Mouse (Mus musculus) WW6 (cell line): ENCODE data around the gene Tbc1d25.

ENCODE experiments used
- DNase-seq: peaks from one replicate; pipeline ENCODE4 v3.0.0-alpha.2; 2013; ENCODE audit warnings: low read depth, low spot score

The Tbc1d25 gene

DNA sequence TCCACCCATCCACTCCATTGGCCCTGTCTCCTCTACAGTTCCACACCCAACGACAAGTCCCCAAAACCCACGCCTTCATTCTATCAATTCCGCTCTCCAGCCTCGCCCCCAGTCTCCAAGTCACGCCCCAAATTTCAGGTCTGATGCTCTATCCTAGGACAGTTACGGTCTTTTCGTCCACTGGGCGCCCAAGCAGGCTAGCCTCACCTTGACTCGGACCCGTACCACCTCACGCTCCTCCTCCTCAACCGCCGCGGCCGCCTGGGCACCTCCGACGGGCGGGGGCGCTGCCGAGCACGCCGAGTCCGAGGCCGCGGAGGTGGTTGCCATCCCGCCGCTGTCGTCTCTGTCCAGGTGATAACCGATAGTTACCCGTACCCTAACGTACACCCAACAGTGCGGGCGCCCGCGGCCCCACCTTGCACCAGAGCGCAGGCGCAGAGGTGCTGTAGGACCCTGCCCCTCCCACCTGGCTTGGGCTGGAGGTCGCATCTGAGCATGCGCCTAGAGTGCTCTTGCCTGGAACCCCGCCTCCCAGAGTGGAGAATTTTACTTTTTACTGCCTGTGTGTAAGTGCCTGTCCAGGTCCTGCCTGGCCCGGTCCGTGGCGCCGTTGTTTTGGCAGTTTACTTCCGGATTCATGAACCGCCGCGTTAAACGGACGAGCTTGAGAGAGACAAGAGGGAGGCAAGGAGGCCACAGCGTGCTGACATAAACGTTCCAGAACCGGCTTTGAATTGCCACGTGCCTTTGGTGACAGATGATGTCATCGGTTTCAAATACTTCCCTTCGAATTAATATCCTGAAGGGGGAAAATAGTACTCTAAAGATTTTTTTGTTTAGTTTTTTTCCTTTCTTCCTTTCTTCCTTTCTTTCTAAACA lies at the start of gene Tbc1d25:
Tbc1d25 (minus strand) TSS at position 678 of the 882 bp plus-strand sequence.
- peak; percentile 71 for DNase-seq

DNA sequence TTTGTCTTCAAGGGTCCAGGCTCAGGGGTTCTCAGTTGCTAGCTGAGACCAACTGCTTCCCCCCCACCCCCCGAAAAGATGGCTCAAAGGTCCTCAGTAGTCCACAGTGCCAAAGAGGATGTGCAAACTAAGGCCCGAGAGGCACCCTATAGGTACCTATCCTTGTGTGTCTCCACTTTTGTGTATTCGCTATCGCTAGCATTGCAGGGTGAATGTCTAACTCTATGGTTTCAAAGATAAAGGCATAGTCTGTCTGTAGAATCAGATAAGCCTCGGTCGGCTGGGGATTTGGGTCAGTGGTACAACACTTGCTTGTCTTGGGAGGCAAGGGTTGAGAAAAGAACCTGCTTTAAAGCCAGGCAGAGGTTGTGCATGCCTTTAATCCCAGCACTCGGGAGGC lies 47.5 kb upstream of the Tbc1d25 start:
- DNase-seq, result no peak

DNA sequence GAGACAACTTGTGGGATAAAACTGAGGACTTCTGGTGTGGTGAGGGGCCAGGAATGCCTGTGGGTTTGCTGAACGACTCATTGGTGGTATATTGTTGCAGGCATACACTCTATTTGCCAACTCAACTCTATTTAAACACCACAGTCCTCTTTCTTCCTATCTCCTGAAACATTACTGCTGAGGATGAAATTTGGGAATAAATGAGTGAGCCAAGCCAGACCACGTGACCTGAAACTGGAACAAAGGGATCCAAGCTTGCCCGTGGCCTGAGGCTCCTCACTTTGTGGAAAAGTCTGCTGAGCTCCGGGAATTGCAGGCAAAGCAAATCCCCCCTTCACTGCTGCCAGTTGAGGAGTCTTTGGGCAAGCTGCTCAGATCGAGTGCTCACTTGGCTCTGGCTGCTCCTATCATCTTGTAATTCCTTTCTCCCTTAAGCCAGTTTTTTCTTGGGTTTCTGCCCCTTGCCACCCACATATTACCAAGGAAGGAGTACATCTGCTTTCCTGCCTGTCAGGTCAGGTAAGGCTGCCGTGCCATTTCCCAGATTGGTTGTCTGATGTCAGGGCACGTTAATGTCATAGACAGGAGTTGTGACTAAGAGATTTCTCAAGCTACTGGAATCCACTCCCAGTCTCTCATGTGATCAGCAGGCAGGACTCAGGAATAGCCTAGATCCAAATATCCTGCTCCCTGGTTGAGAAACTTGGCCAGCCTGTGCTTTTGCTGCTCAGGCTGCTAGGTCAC lies 46.9 kb upstream of the Tbc1d25 start:
- no peak for DNase-seq

DNA sequence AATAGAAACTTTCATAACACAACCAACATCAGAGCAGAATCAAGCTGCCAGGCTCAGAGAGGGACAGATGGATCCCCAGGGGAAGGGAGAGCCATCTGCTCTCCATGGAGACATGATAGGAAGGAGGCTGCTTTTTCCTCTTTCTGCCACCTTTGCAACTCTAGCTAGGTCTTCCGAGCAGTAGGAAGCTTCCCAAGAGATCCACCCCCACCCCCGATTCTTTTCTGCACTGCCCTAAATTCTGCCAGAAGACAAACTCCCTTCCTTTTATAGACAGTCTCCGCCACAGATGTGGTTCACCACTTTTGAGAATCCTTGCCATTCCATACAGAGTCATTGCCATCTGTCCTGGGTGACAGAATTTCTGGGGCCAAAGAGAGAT lies 46.3 kb upstream of the Tbc1d25 start:
- DNase-seq, result no peak

DNA sequence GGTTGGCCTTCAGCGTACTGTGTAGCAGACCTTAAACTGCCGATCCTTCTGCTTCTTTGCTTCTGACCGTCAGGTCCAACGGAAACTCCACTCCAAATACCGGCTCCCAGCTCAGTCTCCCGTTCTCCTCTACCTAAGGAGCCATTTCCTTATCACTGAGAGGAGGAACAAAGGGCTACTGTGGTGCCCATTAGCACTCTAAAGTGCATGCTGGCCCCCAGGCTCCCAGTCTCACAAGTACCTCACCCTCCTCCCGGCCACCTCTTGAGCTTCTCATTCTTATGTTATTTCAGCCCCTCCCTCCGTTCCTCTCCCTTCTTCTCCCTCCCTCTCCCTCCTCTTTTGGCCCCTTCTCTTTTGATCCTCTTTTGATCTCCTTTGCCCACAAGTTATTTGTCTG lies 43.7 kb upstream of the Tbc1d25 start:
- DNase-seq, result peak; percentile 55

DNA sequence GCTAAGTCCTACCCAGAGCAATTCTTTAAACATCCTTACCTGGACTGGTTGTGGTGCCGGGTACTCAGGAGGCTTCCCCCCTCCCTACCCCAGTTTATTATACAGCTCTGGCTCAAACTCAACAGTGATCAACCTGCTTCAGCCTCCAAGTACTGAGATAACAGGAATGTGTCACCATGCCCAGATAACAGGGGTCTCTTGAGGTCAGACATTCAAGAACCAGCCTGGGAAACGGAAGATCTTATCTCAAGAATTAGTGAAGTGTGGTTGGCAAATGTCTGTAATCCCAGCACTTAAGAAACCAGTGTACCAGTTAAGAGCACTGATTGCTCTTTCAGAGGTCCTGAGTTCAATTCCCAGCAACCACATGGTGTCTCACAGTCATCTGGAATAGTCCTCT lies 42.1 kb upstream of the Tbc1d25 start:
- DNase-seq, result no peak

DNA sequence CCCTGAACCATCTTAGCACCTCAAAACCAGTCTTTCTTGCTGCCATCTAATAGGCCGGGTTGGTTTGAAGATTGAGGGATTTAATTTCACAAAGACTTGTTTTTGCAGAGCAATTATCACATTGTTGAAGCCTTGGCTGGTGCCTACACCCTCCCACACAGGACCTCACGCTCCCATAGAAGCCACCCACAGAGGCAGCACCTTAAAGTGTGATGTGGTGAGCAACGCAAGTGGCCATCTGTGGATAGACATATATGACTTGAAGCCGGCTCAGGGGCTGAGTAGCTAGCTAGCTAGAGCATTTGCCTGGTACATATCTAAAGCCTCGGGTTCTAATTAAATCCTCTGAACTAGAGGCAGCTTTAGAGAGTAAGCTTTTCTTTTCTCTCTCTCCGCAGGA lies 41.4 kb upstream of the Tbc1d25 start:
- no peak for DNase-seq

DNA sequence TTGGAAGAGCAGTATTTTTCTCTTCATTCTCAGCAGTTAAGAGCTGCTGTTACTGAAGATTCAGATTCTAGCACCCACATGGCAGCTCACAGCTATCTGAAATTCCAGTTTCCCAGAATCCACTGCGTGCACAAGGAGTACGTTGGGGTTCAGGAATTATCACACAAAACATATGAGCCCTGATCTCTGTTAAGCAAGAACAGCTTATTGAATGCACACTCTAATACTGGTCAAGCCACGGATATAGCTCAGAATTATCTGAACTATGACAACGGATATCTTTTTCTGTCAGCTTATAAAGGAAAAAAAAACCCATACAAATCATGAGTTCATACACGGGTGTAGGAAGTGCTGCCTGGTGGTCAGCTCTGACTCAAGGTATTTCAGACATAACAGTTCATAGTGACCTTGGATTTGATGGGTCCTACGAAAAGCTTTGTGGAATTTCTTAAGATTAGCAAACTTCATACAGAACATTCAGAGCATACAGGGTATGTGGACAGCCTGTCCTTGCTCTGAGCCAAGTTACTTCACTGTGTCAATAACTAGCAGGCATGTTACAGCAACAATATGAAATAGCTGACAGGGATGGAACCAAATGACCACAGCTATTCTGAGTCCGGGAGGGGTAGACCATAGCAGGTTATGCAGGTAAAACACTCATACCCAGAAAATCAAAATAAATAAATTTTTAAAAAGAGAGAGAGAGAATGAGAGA lies 35.7 kb upstream of the Tbc1d25 start:
- DNase-seq, result no peak

DNA sequence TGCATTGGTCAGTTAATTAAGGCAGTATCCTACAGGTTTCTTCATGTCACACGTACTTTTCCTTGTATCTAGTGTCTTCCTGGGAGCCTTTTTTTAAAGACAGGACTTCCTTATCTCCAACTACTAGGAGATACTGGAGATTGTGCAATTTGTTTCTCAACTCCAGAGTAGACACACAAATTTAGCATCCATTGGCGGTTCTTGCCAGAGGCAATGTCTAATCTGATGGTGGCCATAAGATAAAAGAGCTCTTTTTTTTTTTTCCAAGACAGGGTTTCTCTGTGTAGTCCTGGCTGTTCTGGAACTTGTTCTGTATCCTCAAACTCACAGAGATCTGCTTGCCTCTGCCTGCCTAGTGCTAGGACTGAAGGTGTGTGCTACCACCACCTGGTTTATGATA lies 33.7 kb upstream of the Tbc1d25 start:
- DNase-seq, result no peak

DNA sequence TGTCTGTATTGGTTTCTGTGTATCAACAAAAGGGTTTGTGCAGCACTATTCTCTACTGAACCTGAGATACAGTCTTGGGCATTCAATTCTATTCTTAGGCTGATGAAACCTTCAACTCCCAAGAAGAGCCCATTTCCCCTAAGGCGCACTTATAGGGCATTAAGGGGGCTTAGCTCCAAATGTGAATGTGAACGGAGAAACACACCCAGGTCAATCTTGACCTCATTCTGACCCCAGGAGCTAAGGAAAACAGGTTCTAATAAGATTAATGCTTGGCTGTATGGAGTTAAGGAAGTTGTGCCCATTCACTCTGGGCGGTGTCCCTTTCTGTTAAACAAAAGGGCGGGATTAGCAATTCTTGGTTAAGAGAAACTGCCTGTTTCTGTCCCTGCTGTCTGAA lies 31.2 kb upstream of the Tbc1d25 start:
- no peak for DNase-seq

DNA sequence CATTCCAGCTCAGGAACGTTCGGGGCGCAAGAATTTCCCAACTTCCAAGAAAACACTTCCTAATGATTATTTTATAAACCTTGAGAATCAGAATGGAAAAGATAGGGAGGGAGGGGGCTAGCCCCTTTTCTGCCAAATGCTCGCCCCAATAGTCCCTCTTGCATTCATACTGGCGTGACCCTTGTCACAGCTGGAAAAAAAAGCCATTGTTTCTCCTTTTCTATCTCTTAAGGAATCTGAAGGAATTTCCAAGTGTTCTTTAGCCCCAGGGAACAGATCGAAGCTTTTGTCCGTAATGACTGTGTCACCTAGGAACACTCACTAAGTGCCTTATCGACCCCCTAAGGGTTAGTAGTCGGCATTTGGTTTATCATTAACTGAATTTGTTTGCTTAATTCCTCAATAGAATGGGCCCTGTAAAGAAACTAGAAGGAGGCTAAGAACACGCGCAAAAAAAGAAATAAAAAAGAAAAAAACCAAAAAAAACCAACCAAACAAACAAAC lies 30.8 kb upstream of the Tbc1d25 start:
- DNase-seq, result no peak

DNA sequence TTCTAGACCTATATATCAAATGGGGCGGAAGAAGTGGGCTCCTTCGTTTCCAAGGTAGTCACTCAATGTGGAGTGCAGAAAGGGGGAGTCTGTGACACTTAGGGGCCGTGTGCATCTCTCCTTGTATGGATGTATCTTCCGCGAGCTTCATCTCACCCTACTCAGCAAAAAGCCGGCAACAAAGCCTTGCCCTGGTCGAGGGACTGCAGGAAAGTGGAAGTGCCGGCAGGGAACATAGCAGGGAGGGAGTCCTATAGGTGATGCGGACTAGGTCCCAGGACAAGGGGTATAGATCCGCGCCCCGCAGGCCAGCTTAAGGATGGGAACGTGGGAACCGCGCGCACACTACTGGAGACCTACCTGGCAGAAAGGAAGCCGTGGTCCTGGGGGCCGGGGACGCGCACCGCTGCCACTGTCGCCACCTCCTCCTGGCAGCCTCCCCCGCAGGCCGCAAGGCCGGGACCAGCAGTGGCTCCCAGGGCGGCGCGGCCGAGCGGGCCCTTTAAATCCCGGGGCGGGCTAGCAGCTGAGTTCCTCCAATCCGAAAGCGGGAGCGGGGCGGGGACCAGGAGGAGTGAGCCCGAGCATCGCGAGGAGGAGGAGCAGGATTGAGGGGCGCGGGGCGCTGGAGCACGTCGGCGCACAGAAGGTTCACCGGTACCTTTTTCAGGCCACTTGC lies 30.2 kb upstream of the Tbc1d25 start, which contains the start of gene Porcn:
Porcn (minus strand) TSS at position 511 of the 679 bp plus-strand sequence.
- no peak for DNase-seq

DNA sequence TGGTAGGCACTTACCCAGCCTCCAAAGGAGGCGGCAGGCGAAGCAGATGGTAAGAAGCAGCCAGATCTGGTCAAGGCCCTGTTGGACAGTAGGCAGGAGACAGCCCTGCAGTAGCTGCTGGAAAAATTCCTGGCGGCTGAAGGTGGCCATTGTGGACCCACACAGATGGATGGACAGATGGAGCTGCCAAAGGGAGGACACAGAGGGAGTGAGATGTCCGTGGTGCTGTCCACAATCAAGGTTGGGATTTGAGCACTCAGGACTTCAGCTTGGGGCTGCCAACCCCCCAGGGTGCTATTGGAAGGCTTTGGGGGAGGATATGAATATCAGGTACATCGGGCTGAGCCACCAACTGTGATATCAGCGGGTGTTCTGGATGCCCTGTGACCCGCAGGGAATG lies 29.6 kb upstream of the Tbc1d25 start:
- no peak for DNase-seq

DNA sequence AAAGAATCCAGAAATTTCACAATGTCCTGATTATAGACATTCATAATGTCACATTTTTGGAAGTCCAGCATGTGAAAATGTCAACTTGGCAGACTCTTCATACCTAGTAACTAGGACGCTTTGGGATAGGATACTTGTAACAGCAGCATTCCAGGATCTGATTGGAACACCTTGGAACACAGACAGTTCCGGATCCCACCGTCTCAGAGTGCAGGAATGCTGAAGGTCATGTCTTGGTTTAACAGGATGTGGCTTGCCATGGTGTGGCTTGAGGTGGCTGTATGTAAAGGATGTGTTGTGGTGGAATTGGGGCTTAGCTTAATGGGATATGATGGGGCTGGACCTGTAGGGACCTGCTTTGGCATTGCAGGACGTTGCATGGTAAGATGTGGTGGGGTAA lies 29.1 kb upstream of the Tbc1d25 start:
- no peak for DNase-seq

DNA sequence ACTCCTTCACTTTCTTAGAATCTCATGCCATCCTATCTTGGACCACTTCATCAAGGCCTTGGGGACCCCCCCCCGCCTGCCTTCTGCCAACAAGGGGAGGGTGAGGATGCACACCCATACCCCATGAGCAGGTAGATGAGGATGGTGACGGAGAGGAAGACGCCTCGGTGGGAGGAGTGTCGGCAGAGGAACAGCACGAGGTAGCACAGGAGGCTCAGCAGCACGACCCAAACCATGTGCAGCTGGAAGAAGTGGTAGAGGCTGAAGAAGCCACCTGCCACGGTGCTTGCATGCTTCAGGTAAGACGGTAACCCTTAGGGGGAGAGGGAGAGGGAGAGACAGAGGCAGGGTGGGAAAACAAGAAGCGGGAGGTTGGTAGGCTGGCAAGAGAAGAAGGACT lies 28.1 kb upstream of the Tbc1d25 start:
- DNase-seq, result no peak

DNA sequence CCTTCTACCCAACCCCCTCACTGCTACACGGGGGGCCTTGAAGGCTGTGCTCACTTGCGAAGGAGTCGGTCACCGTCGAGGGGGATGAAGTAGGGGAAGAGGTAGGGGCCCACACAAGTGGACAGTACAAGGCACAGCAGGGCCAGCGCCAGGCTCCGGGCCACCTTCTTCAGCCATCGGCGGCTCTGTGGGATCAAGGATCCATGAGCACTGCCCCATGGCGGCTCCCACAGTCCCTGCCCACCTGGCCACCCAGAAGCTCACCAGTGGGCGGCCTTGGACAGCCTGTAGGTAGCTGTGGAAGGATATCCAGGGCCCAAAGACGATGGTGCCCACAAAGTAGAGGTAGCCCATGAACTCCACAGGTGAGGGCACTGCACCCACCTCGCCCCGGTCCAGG lies 27.1 kb upstream of the Tbc1d25 start:
- no peak for DNase-seq

DNA sequence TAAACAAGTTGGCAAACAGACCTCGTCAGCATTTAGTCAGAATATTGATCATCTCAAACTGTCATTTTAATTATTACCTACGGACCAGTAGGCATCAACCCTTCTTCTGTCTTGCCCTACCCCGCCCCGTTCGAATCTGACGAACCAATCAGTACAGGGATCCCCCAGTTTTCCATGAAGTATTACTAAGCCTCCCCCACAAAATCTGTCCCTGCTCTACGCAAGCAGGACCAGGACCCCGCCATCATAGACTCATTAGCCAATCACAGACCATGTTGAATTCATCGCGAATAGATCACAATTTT lies 17.4 kb upstream of the Tbc1d25 start, which contains the start of gene Ebp:
Ebp (minus strand) TSS at position 94 of the 305 bp plus-strand sequence.
- no peak for DNase-seq

DNA sequence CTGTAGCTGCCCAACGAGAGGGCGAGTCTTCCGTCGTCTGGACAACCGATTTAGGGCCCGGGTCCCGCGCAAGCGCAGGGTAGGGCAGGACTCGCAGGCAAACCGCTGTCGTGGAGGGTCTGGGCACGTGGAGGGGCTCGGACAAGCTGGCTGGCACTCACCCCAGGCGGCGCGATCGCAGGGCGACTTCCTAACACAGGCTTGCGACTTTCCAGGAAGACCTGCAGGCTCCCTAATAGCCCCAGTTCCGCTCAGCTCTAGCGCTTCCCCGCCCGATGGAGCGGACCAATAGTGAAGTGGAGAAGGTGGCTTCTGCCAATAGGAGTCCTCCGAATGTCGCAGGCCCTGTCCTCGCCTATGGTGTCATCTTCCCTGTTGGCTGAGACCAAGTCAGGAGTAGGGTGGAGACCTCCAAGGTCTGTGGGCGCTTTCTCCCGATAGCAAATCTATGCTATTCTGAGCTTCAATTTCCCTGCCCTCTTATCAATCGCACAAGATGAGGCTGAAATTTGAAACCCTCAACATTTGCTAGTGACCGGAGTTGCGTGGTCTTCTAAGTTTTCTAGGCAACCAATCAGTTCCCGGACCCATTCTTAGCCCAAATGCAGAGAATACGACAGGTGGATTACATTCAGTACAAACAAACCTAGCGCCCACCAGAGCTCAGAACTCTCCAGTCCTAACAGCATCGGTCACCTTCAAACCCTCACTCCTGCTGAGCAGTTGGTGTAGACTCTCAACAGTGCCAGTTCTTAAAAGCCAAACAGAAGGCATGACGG lies 16.8 kb upstream of the Tbc1d25 start:
- DNase-seq, result peak; percentile 53

DNA sequence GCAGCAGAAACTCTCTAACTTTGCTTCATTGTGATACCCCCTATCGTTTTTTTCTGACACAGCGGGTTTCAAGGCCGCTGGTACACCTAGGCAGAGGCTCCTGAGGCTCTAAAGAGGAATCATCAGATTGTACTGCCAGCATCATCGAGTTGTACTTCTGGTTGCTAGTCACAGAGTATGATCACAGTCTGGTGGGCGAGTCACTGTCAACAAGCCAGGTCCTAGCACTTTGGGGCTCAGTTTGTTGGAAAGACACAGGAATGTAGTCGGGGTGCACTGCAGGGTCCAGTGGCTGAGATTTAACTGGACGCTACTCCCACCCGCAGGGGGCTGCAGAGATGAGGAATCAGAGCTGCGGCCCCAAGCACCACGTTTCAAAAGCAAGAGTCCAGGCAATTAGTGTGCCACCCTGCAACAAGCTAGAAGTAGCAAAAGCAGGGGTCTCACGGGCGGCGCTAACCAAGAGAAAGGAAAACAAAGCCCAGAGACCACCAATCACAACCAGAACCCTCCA lies 16.2 kb upstream of the Tbc1d25 start:
- no peak for DNase-seq

DNA sequence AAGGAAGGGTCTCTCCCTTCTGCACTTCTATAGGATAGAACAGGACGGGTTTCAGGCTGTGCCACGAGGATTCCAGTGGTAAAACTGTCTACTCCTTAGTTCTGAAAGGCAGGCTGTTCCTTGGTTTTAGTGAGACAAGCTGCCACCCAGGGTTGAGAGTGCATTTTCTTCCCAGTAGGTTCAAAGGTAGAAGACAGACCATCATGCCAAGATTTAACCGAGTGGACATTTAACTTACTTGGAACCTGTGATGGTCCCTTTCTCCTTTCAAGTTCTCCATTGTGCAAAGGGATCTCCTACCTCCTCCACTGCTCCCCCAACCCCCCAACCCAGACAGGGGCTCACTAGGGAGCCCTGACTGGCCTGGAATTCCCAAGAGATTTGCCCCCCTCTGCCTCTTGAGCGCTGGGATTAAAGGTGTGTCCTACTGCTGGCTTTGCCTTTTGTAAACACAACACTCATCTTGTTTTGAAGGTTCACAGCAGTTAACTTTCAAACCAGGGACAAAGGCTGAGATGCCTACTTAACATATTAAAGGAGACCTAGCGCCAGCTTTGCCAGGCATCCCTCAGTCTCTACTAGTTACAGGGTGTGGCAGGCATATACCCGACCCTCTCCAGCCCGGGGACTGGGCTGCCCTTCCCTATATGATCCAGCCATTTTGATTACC lies 7.0 kb upstream of the Tbc1d25 start:
- no peak for DNase-seq
